Mouse (Mus musculus) thymus, postnatal 10 days (tissue): ENCODE measurements around the gene Ankrd50.

ENCODE experiments used
- DNase-seq, 2 experiments: peaks; one replicate each; pipeline ENCODE4 v3.0.0; 2021; ENCODE audit warnings: low spot score in 2 of 2

Gene Ankrd50

GRCm38 (mm10) chr3:38466139-38466538 lies 18.5 kb downstream of the Ankrd50 start:
- no peak for DNase-seq

DNA sequence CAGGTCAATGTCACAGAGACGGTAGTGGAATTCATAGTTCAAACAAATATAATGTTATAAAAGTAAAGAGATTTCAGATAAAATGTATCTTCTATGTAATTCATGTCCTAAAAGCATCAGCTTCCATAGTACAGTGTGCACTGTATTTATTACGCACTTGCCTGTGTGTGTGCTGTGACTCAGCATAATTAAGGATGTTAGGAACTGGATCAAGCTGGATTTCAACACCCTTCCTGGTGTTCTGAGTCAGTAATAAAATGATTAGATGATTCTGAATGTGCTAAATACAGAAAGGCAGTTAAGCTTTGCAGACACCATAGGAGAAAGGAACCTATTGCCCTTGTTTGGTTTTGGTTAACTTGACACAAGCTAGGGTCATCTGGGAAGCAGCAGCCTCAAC lies 21.5 kb downstream of the Ankrd50 start:
- no peak for DNase-seq

GRCm38 (mm10) chr3:38461742-38462141 lies 22.9 kb downstream of the Ankrd50 start:
- DNase-seq: no peak

DNA sequence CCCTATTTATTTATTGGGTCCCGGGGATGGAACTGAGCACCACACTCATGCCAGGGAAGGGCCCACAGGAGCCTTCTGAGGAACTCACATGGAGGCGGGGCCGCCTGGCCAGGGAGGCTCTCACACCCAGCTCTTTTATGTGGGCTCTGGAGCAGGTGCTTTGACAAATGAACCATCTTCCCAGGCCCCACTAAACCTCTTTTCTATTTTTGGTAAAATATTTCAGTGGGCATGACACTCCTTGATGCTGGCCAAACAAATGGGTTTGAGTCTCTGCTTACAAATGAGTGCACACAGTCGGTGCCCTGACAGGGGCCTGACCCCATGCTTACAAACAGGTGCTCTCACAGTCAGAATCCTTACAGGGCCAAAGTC lies 24.4 kb downstream of the Ankrd50 start:
- DNase-seq: no peak

DNA sequence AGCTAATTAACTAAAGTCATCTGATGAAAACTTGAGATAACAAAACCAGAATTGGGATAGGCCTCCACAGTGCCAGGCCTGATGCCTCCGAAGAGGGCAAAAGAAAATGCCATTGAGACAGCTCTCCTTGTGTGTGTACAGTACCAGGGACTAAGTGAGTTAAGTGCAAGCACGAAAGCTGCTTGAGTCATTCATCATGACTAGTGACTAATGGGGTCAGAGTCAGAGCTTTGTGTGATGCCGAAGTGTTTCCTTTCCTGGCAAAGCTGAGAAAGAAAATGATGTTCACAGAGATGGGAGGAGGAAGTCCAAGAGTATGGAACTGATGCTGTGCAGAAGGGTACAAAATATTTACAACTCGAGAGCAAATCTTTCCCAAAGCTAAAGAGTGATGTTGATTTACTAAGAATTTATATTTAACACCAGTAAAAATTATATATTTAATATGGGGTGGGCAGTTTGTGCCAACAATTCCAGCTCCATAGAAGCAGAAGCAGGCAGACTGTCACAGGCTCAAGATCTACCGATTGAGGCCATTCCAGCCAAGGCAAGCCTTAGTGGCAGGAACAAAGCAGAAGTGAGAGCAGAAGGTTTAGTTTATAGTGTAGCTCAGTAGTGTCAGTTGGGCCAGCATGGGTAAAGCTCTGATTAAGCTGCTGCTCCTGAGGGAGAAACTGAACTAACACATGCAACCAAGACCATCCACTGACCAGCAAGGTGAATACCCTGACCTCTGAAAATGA lies 25.0 kb downstream of the Ankrd50 start:
- DNase-seq: no peak

DNA sequence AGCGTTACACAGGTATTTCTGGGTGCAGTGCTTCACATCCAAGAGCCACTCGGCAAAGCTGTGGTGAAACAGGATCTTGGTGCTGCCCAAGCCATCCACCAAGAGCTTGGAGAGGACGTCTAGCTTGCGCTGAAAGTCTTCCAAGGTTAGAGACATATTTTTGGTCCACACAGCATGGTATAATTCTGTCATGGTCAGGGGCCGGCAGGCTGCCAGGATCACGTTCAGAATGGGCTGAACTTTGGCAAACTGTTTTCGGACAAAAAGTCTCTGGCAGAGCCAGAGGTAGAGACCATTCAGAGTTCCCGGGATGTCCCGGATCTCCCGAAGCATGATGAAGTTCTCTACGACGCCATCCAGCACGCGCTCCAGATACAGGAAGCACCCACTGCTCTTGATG lies 27.6 kb downstream of the Ankrd50 start:
- DNase-seq: no peak

DNA sequence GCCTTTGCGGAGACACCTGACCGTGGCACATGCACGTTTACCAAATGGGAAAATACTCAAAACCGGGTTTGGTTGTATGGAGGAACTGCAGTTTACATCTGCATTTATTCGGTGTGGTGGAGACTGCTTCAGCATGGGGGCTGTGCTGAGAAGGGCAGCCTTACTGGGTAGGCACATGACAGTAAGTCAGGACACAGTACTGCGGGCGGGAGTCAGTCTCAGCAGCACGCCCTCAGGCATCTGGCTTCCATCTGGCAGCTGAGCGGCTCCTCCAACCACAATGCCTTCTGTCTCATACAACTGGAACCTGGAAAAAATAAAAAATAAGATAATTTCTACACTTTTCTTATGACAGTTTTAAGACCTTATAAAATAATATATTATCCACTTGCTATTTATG lies 32.4 kb downstream of the Ankrd50 start:
- no peak for DNase-seq

DNA sequence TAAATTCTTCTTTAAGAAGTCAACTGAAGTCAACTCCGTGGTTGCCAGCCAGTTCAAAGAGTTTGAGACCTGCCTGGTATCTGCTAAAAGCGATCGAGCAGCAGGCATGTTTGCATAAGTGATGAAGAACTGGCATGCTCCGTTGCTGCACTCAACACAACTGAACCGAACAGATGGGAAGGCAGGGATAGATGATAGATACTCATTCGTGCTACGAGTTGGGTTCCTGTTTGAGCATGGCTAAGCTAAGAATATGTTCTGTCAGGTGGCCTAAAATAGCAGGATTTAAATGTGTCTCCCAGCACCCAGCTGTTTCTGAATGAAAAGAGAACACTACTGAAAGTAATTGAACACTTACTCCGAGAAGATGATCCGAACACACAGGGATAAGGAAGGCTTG lies 38.1 kb downstream of the Ankrd50 start:
- DNase-seq: no peak

- no peak for DNase-seq
These were observed 40.8 kb downstream of the Ankrd50 start for GRCm38 (mm10) chr3:38443875-38444274.

DNA sequence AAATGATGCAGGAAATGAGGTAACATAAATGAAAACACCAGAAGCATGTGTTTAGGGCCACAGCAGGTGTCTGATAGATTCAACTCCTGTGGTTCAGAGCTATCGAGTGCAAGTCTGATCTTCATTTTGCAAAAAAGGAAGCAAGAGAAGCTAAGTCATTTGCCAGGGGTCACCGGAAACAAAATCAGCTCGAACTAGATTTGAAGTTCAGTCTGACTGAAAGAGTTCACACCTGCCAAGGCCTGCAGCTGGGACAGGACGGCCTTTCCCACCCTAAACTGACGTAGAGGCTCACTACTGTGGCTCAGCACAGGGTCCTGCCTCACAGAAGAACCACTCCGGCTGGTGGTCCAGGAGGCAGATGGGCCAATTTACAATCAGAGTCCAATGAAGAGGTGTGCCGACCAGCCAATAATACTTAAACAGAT lies 44.1 kb downstream of the Ankrd50 start:
- DNase-seq: peak; percentile 71 to 74

DNA sequence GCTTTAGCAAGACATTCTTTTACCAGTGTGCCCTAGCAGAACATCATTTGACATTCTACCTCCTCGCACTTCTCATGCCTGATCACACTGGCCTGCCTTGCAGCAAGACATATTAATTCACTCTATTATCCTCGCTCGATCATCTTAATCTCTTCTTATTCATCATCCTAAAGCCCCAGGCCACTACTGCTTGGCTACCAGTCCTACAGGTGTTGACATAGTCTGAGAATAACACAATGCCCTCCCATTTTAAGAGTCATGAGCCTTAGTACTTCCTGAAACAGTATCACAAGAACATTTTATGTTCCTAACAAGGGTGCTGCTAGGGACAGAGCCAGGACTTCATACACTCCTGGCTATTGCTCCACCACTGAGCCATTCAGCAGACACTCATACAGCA lies 48.0 kb downstream of the Ankrd50 start:
- DNase-seq: no peak

DNA sequence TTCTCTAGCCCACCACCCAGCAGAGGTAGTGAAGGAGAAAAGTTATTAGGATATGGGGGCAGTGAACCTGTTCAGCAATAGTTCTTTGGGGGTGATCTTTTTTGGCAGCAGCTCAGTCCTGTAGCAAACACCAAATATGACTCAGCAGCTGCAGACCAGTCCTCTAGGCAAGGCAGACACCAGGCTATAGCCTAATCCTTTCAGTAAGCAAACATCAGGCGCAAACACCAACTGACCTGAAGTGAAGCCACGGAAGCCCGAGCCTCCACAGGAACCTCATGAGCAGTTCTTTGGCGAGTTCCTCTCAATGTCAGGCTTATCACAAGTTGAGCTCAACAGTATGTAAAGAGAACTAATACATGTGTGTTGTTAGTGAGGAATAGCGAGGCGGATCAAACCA lies 48.8 kb downstream of the Ankrd50 start:
- DNase-seq: no peak

DNA sequence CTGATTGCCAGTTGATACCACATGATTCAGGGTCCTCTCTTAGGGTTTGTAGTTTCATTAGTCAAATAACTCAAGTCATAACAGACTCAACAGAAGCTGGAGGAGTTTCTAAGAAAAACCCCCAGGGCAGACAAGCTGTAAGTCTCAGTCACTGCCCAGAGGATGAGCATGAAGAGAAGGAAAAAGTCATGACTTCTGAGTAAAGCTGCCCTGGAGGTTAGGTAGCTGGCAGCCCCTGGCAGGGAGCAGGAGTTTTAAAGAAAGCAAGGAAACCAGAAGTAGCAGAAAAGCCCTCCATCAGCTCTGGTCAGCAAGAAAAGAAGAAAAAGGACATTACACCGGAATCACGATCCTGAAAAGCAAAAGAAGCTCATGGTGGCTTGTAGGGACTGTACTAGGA lies 50.2 kb downstream of the Ankrd50 start:
- DNase-seq: no peak

GRCm38 (mm10) chr3:38433495-38434464 lies 50.9 kb downstream of the Ankrd50 start:
- DNase-seq: no peak

- no peak for DNase-seq
These were observed 53.2 kb downstream of the Ankrd50 start for GRCm38 (mm10) chr3:38431461-38431860.

DNA sequence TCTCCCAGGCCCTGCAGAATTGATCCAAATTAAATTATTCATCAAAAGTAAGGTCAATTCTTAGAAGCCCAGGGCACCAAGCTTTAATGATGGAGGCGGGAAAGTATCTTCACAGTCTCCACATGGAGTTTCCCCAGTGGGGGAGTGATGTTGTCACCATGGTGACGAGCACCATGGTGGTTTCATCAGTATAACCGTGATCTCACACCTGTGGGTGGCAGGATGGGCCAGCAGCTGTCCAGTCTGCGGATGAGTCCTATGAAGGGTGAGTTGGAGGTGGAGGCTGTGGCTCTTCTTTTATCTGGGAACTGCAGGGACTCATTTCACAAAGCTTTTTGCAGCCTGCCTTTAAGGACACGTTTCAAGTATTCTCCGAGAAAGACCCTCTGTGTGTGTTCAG lies 53.6 kb downstream of the Ankrd50 start:
- no peak for DNase-seq

- no peak for DNase-seq
These were observed 57.4 kb downstream of the Ankrd50 start for GRCm38 (mm10) chr3:38427200-38427599.

DNA sequence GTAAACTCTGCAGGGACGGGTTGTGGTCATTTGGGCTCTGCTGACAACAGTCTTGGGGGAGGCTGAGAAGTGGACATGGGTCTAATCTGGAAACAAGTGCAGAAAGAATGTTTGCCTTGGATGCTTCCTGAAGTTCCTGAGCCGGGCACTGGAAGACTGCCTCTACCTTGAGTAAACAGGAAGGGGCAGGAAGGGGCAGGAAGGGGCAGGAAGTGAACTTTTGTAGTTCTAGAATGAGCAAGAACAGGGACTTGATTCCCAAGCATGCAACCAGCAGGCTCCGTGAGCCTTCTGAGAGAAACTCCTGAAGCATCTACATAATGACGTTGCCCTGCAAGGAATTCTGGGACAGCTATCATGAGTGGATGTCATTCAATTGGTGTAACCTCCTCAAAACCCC lies 60.7 kb downstream of the Ankrd50 start:
- DNase-seq: no peak

- DNase-seq: no peak
These were observed 64.7 kb downstream of the Ankrd50 start for GRCm38 (mm10) chr3:38419896-38420295.

- DNase-seq: no peak
These were observed 69.2 kb downstream of the Ankrd50 start for GRCm38 (mm10) chr3:38415292-38415930.
